Comparison of ENCODE assay signal across 17 mouse cellular contexts in the genomic region with DNA sequence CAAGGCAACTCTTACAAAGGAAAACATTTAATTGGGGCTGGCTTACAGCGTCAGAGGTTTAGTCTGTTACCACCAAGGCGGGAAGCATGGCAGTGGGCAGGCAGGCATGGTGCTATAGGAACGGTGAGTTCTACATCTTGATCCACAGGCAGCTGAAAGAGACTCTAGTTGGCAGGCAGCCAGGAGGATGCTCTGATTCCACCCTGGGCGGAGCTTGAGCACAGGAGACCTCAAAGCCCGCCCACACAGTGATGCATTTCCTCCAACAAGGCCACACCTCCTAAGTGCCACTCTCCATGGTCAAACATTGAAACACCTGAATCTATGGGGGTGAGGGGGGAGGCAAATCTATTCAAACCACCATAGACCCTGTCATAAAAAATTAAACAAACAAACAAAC. TPM values are rescaled to one million over a fixed set of nuclear protein-coding genes. Genes with fewer than 3 reads are reported as not detected.
A peak's percentile ranks its signal among the peaks of the same experiment; 100 is the strongest.
DNase-seq lines count a peak whose midpoint lies in the region.
"Had no signal": no experiment of that assay in that cellular context is flagged by ENCODE, and none has a peak within 500 bp of the region (broad histone marks: within the 10 kb centered on the region; RNA-seq: fewer than 3 reads in every experiment).

No protein-coding gene starts in this region.

- intact Hi-C loops in left cerebral cortex, postnatal 25 days (cut with DNase I), result no loop called here

- DNase-seq in lung, postnatal 10 days, result peak; percentile 13
- DNase-seq in lung, postnatal 4 days, result no peak
- DNase-seq in CD4-positive helper T cell, adult 2 months (ENCODE audit: low read depth, low spot score), result peak; percentile 43
- DNase-seq in ES-CJ7 (ENCODE audit: low read depth, low spot score), result peak; percentile 92
- DNase-seq in c-Kit-positive CD71-positive TER-119-positive erythroid progenitor cells, embryonic 14.5 days (ENCODE audit: low spot score), result peak; percentile 10
- no peak for DNase-seq in gastrocnemius, adult 8-10 months (ENCODE audit: low spot score in 2 of 2)
- DNase-seq in ovary, adult 18-20 months (ENCODE audit: low spot score), result no peak
- DNase-seq in left cerebral cortex, postnatal 25 days (ENCODE audit: low spot score in 2 of 2), result no peak
- DNase-seq: adrenal gland, postnatal 36 days; cerebellum, adult 11 months; gastrocnemius, postnatal 36 days; kidney, postnatal 10 days; layer of hippocampus, adult 9-11 months; right cerebral cortex, postnatal 14 days had no signal

RNA-seq across cellular contexts. Expression of gene Prss45, which starts 1.4 kb away (rescaled TPM):
- not detected for total RNA-seq in gastrocnemius, adult 8-10 months (2022)
- total RNA-seq in left cerebral cortex, postnatal 25 days (2021), result under 1 TPM; 0.27 to 0.39 TPM
- total RNA-seq: adrenal gland, postnatal 36 days; common myeloid progenitor, adult 5-6 weeks; gastrocnemius, postnatal 36 days; megakaryocyte, adult 5-6 weeks had no signal

RNA-seq across cellular contexts. Expression of gene Prss43, which starts 6.5 kb away (rescaled TPM):
- not detected for total RNA-seq in gastrocnemius, adult 8-10 months (2022)
- under 1 TPM in 1 of 2 experiments, not detected in 1; 0.14 TPM for total RNA-seq in left cerebral cortex, postnatal 25 days (2021)
- total RNA-seq: adrenal gland, postnatal 36 days; common myeloid progenitor, adult 5-6 weeks; gastrocnemius, postnatal 36 days; megakaryocyte, adult 5-6 weeks had no signal

RNA-seq across cellular contexts. Expression of gene Prss46, which starts 11.3 kb away (rescaled TPM):
- not detected for total RNA-seq in gastrocnemius, adult 8-10 months (2022)
- total RNA-seq in left cerebral cortex, postnatal 25 days (2021), result not detected
- total RNA-seq: adrenal gland, postnatal 36 days; common myeloid progenitor, adult 5-6 weeks; gastrocnemius, postnatal 36 days; left cerebral cortex, postnatal 36 days; megakaryocyte, adult 5-6 weeks had no signal

RNA-seq across cellular contexts. Expression of gene Prss44, which starts 19.2 kb away (rescaled TPM):
- total RNA-seq in gastrocnemius, adult 8-10 months (2022), result not detected
- total RNA-seq in left cerebral cortex, postnatal 25 days (2021), result not detected
- total RNA-seq: adrenal gland, postnatal 36 days; common myeloid progenitor, adult 5-6 weeks; gastrocnemius, postnatal 36 days; left cerebral cortex, postnatal 36 days; megakaryocyte, adult 5-6 weeks had no signal

RNA-seq across cellular contexts. Expression of gene Prss50, which starts 24.7 kb away (rescaled TPM):
- total RNA-seq in gastrocnemius, adult 8-10 months (2022), result not detected
- under 1 TPM in 1 of 2 experiments, not detected in 1; 0.71 TPM for total RNA-seq in left cerebral cortex, postnatal 25 days (2021)
- total RNA-seq: adrenal gland, postnatal 36 days; gastrocnemius, postnatal 36 days had no signal

Comparison
In these comparisons a context has a peak if more than half of its experiments do, and no peak if none do; other contexts are left out.
1. DNase-seq: peak in lung, postnatal 10 days (single experiment), CD4-positive helper T cell, adult 2 months (single experiment), ES-CJ7 (single experiment) and c-Kit-positive CD71-positive TER-119-positive erythroid progenitor cells, embryonic 14.5 days (single experiment); none in lung, postnatal 4 days (0 of 2), gastrocnemius, adult 8-10 months (0 of 2), ovary, adult 18-20 months (single experiment) and left cerebral cortex, postnatal 25 days (0 of 2).